Mouse (Mus musculus): ENCODE data around the gene Htr3a.
A peak's percentile ranks its signal among the peaks of the same experiment; 100 is the strongest.

The Htr3a gene

GRCm38 (mm10) chr9:48910885-48911537 is at the start of gene Htr3a:
TSS of gene Htr3a (minus strand) at chr9:48911099.
- ATAC-seq (ENCODE audit: insufficient number of reproducible peaks, low FRiP score, low TSS enrichment) = peak; percentile 74

GRCm38 (mm10) chr9:48947565-48947964 is 36.7 kb upstream of the Htr3a start:
- no peak for ATAC-seq (ENCODE audit: insufficient number of reproducible peaks, low FRiP score, low TSS enrichment)

DNA sequence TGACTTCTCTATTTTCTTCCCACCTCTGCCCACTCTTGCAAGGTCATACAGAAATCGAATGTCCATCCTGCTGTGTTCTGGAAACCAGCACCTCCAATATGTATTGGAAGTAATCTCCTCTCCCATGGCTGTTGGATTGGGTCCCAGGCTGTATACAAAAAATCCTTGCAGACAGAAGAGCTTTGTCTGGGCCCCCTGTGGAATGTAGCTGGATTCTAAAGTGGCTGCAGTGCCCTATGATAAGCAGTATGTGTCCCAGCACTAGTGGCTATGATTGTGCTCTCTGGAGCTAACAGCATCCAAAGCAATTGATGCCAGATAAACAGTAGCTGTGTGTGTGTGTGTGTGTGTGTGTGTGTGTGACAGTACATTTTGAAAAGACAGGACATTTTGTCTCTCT is 31.4 kb upstream of the Htr3a start:
- no peak for ATAC-seq (ENCODE audit: insufficient number of reproducible peaks, low FRiP score, low TSS enrichment)

GRCm38 (mm10) chr9:48929436-48929835 is 18.5 kb upstream of the Htr3a start:
- ATAC-seq (ENCODE audit: insufficient number of reproducible peaks, low FRiP score, low TSS enrichment) = no peak

DNA sequence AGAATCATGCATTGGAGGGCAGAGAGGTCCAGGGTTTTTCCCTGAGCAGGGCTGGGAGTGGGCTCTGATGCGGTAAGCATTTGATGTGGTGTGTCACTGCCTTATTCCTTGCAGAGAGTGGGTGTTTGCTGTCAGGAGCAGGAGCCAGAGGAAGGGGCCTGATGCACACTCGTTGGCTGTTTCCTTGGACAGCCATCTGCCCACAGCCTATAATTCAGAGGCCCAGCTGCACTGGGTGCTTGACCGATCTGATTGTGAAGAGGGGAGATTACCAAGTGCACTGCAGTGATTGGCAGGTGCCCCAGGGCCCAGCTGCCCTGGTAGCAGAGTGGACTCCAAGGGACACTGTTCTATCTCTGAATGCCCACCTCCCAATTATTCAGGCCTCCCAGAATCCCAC is 17.9 kb upstream of the Htr3a start:
- no peak for ATAC-seq (ENCODE audit: insufficient number of reproducible peaks, low FRiP score, low TSS enrichment)

DNA sequence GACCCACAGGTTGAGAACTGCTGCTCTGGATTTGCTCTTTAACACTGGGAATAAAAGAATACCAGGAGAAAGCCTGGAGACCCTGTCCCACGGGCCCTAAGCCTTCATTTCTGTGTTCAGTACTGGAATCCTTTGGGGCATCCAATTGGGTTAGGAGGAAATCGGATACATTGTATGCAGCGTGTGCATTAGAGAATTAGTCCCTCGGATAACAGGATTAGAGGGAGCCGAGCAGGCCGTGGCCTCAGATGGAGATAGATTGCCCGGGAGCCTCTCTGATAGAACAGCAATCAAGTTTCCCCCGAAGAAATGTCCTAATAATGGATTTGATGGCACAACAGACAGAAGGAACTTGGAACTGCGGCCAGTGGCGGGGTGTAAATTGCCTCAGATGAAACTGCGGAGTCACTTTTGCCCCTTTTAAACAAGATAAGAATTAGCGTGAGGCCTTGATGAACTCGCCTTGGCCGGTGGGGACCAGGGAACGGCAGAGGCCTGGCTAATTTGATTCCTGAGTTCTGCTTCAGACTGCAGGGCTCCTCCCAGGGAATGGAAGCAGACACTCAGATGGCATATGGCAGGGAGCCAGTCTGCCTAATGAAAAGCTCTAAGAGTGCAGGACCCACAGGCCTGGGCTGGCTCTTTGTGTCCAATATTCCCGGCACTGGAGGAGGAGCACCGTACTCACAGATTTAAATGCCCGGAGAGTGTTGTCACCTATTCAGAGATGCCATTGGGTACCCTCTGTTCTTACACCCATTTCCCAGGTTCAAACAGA is 5.3 kb upstream of the Htr3a start:
- no peak for ATAC-seq (ENCODE audit: insufficient number of reproducible peaks, low FRiP score, low TSS enrichment)

GRCm38 (mm10) chr9:48904421-48904820 is 6.5 kb downstream of the Htr3a start:
- no peak for ATAC-seq (ENCODE audit: insufficient number of reproducible peaks, low FRiP score, low TSS enrichment)

DNA sequence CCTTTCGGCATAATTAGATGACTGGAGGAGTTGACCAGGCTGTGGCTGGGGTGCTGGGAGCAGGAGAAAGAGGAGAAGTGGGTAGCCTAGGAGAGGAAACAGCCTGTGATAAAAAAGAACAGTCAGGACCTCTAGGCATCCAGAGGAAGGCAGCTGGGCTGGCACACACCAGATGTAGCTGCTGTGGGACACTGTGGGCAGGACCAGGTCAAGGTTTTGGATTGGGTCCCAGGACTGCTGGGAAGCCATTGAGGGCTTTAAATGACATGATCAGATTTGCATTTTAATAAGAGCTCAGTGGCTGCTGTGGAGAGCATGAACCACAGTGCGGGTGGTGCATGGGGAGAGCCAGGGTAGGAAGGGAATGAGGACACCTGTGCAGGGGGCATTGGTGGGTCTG is 7.1 kb downstream of the Htr3a start:
- no peak for ATAC-seq (ENCODE audit: insufficient number of reproducible peaks, low FRiP score, low TSS enrichment)

DNA sequence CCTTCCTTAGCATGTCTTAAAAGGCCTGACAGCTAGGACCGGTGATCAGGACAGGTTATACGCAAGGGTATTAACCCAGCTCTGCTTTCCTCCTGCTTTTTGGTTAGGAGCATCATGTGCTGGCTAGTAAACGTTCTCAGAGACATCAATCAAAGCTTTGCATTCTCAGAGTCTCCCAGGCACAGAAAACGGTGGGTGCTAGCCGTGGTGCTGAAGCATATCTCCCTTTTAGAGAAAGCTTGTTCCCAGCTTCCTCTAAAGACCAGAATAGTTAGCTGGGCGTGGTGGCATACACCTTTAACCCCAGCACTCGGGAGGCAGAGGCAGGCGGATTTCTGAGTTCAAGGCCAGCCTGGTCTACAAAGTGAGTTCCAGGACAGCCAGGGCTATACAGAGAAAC is 12.3 kb downstream of the Htr3a start:
- no peak for ATAC-seq (ENCODE audit: insufficient number of reproducible peaks, low FRiP score, low TSS enrichment)

DNA sequence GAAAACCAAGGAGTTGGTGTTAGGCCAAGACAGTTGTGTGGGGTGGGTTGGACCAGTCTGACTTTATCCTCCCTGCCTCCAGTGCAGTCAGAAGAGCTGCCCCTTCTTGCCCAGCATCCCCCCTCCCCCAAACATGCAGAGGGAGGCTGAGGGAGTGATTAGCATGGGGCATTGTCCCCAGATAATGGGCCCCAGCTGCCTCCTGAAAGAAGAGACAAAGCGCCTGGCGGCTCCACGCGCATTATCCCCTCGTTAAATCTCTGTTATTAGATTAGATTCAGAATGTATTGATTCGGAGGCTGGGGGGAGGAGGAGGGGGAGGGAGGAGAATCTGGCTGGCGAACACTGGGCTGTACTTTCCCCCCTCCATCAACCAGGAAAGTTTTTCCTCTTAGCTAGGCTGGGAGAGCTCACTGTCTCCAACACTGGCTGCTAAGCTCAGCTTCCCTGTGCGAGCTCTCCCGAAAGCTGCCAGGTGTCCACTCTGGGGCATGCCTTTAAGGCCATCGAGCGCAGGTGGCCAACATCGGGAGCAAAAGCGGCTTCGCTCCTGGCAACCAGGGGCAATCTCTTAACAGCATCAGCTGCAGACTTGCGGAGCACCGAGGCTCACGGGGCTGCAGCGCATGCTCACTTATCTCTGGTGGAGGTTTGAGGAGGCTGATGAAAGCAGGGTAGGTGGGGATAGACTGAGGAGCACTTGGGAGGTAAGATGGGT is 14.9 kb downstream of the Htr3a start:
- no peak for ATAC-seq (ENCODE audit: insufficient number of reproducible peaks, low FRiP score, low TSS enrichment)

GRCm38 (mm10) chr9:48894755-48895154 is 16.1 kb downstream of the Htr3a start:
- ATAC-seq (ENCODE audit: insufficient number of reproducible peaks, low FRiP score, low TSS enrichment) = no peak

GRCm38 (mm10) chr9:48893986-48894385 is 16.9 kb downstream of the Htr3a start:
- peak; percentile 20; the same call in 1 of the 2 replicates for ATAC-seq (ENCODE audit: insufficient number of reproducible peaks, low FRiP score, low TSS enrichment)

GRCm38 (mm10) chr9:48889093-48889492 is 21.8 kb downstream of the Htr3a start:
- no peak for ATAC-seq (ENCODE audit: insufficient number of reproducible peaks, low FRiP score, low TSS enrichment)

DNA sequence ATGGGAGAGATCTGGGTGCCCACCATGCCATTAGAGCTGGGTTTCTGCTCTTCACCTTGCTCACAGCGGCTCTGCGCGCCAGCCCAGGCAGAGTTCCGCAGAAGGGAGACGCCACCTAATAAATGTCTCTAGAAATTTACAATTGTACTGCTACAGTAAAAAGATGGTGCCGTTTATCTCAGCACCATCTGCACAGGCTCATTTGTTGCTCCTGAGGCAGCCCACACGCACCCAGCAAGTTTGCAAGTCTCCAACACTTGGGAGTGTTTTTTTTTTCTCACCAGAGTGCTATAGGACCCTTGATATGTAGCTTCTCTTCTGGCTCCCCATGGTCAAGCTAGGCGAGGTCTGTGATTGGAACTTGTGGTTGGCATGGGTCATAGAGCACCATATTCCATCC is 38.0 kb downstream of the Htr3a start:
- no peak for ATAC-seq (ENCODE audit: insufficient number of reproducible peaks, low FRiP score, low TSS enrichment)

GRCm38 (mm10) chr9:48866523-48867121 is 44.3 kb downstream of the Htr3a start:
- ATAC-seq (ENCODE audit: insufficient number of reproducible peaks, low FRiP score, low TSS enrichment) = no peak

GRCm38 (mm10) chr9:48865235-48865634 is 45.7 kb downstream of the Htr3a start:
- ATAC-seq (ENCODE audit: insufficient number of reproducible peaks, low FRiP score, low TSS enrichment) = no peak

GRCm38 (mm10) chr9:48861481-48861880 is 49.4 kb downstream of the Htr3a start:
- ATAC-seq (ENCODE audit: insufficient number of reproducible peaks, low FRiP score, low TSS enrichment) = no peak

- peak; percentile 72; the same call in 1 of the 2 replicates for ATAC-seq (ENCODE audit: insufficient number of reproducible peaks, low FRiP score, low TSS enrichment)
Observed at GRCm38 (mm10) chr9:48860526-48860845, 50.4 kb downstream of the Htr3a start.

DNA sequence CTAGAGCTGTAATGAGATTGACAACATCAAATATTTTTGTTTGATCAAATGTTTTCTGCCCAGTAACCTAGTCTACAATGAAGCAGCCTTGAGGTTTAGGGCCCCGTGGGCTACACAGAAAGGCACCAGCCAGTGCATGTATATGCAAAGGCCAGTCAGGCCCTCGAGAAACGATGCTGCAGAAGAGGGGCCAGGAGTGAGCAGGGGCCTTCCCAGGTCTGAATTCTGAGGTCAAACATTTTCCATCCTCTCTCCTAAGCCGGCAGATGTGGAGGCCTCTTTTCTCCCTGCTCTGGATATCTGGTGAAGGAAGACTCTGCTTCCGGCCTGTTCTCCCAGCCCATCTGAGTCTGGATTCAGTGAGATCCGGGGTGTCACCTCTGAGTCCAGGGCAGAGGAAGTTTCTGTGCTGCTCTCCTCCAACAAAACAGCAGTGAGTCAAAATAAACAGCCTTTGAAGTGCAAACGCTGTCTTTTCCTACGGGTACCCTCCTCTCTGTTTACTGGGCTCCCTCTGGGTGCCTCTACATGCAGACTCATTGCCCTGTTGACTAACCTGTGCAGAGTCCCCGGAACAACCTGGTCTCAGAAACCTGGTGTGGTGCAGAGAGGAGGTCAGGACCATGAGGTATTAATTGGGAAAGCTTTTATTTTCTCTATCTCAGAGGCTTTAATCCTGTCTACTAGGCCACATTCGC is 50.9 kb downstream of the Htr3a start:
- no peak; the same call in 1 of the 2 replicates for ATAC-seq (ENCODE audit: insufficient number of reproducible peaks, low FRiP score, low TSS enrichment)

GRCm38 (mm10) chr9:48857944-48858343 is 53.0 kb downstream of the Htr3a start:
- no peak for ATAC-seq (ENCODE audit: insufficient number of reproducible peaks, low FRiP score, low TSS enrichment)

Data from cerebellum, adult (tissue).